Mouse (Mus musculus) liver, embryonic 14.5 days (tissue): ENCODE results near the gene Ppid.
A peak's percentile ranks its signal among the peaks of the same experiment; 100 is the strongest.

Experiments used
- CTCF ChIP-seq: IDR thresholded peaks from 2 replicates; pipeline ENCODE4 v1.5.1; 2016; ENCODE audit warnings: antibody characterized with exemption, low read depth, control low read depth
- EP300 ChIP-seq: IDR thresholded peaks from 2 replicates; pipeline ENCODE4 v1.6.1; 2016; ENCODE audit warnings: antibody characterized with exemption, low read depth

- TF ChIP-seq CTCF, result no peak
- 0 out of 2 replicates have a peak, but pooled peaks have one; percentile 5 for TF ChIP-seq EP300
Observed at GRCm38 (mm10) chr3:79628561-79629415, 37.6 kb downstream of the Ppid start, which contains the start of gene 4930579G24Rik.
